Mouse (Mus musculus): Measurements from ENCODE around the gene Triobp.

GRCm38 (mm10) chr15:79027291-79028205 lies 80.0 kb downstream of the Triobp start:
- TF ChIP-seq CTCF (IDR thresholded peaks at IDR 0.05; ENCODE audit: extremely low read depth, insufficient read depth, insufficient read length, insufficient replicate concordance) (no peak), POLR2A (IDR thresholded peaks at IDR 0.05; ENCODE audit: low read depth, low read length) (no peak)

Measured in spleen, adult 2 months (tissue).